Mouse (Mus musculus): ENCODE measurements around the gene Vmn1r194. TPM values are rescaled to one million over a fixed set of nuclear protein-coding genes. Genes with fewer than 3 reads are reported as not detected.
"Not testable (repeated sequence)": the region's sequence is repeated elsewhere in the genome, so short reads cannot be mapped to it uniquely, and the experiment has no call there.

Gene Vmn1r194
- polyA plus RNA-seq (2015; fragmentation: Nextera tagmentation; extraction: Ambion mirVana), result not detected in 2 replicates

DNA sequence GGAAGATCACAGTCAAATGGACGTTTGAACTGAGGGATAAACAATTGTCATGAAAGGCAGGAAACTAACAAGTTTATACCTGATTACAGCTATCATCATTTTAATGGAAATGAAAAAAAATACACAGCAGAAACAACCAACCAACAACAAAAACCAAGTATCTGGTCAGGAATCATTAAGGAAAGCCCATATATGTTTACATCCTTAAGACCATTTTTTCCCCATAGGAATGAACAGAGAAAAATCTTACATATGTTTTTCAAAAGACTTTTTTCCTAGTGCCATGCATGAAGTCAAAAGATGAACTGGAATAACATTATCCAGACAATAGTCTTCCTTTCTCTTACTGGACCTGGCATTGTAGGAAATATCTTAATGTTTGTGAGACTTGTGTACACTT, at the start of gene Vmn1r194:
Vmn1r194 (plus strand) TSS at position 301 of the 400 bp plus-strand sequence.
- Histone ChIP-seq H3K4me3 (no peak within 1 kb of the TSS), H3K9ac (no peak within 1 kb of the TSS), H3K27ac (no peak within 1 kb of the TSS), H3K27me3 (no peaks in the 10 kb centered on the region), H3K4me1 (no peaks in the 10 kb centered on the region), H3K9me3 (no peaks in the 10 kb centered on the region), H3K36me3 (no peaks in the 10 kb centered on the region), H3K4me2 (replicated peaks) (no peak within 1 kb of the TSS)
- 66% methylated on average over 1 of the region's 1 CpGs for WGBS
- ATAC-seq (ENCODE audit: low FRiP score, low read depth), result no peak

DNA sequence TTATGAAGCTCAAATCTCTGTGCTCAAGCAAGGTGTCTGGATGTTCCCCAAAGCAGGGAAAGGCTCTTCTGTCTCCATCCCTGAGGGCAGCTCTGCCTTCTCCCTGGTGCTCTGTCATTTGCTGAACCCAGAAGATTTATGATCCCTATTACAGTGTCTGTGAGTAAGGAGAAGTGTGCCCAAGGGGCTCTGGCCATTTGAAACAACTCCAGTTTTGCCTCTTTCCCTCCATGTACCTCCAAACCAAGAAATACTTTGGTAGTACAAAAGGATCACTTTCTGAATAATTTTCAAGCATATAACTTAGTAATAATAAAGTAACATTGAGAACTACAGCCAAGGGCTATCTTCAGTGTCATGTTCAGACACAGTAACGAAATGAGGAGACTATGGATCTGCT, 21.0 kb upstream of the Vmn1r194 start, which contains the start of gene Vmn1r193:
Vmn1r193 (minus strand) TSS at position 101 of the 400 bp plus-strand sequence.
- not testable (repeated sequence) for H3K36me3 ChIP-seq; ATAC-seq (ENCODE audit: low FRiP score, low read depth)
- WGBS, result 74% methylated on average over 1 of the region's 1 CpGs

DNA sequence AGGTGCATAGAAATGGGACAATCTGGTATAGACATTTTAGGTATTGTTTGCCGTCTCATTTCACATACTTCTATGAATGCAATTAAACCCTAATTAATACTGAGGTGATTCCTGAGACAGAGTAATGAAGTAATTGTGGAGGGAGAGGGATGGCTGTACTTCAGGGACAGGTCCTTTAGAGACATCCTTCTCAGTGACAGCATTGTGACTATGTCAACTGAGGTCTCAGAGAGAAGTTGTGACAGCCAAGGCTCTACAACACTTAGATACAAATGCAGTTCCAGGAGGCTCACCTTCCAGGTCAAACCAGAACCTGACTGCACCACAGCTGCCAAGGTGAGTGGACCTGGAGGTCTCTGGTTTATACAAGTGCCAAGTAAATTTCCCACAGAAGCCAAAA, 26.2 kb downstream of the Vmn1r194 start, which contains the start of gene Vmn1r195:
Vmn1r195 (plus strand) TSS at position 301 of the 400 bp plus-strand sequence.
- not testable (repeated sequence) for H3K36me3 ChIP-seq; H3K27me3 ChIP-seq; ATAC-seq (ENCODE audit: low FRiP score, low read depth); H3K9me3 ChIP-seq; H3K4me3 ChIP-seq; H3K4me1 ChIP-seq; H3K9ac ChIP-seq; H3K4me2 ChIP-seq (replicated peaks); H3K27ac ChIP-seq
- WGBS, result 81% methylated on average over 1 of the region's 1 CpGs

More for the DNA sequence above, 21.0 kb upstream of the Vmn1r194 start, which contains the start of gene Vmn1r193:
- H3K4me1 ChIP-seq; H3K9me3 ChIP-seq; H3K4me3 ChIP-seq; H3K27ac ChIP-seq; H3K9ac ChIP-seq; H3K27me3 ChIP-seq; H3K4me2 ChIP-seq (replicated peaks): not testable (repeated sequence)

DNA sequence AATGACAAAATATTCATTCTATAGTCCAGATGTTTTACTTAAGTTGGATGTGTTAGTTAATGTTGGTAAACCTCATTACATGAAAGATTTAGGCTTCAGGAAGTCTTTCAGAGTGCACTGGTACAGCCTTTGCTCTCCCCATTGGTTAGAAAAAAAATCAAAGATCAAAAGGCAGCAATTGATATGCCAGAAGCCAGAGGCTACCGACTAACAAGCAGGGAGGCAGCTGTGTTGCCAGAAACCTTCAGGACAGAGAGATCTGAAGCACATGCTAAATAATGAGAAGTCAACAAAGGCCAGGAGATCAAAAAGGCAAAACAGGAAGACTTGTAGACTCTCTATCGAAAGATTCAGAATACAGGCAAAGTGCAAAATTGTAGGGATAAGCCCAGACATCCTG, 27.7 kb downstream of the Vmn1r194 start:
- no peaks in the 10 kb centered on the region for H3K4me1 ChIP-seq
- 10% methylated on average over 2 of the region's 2 CpGs for WGBS
- H3K36me3 ChIP-seq, result no peaks in the 10 kb centered on the region
- no peak overlapping the region for H3K9ac ChIP-seq
- no peaks in the 10 kb centered on the region for H3K9me3 ChIP-seq
- no peak overlapping the region for H3K4me2 ChIP-seq (replicated peaks)
- no peak for ATAC-seq (ENCODE audit: low FRiP score, low read depth)
- no peak overlapping the region for H3K4me3 ChIP-seq
- no peak overlapping the region for H3K27ac ChIP-seq
- no peaks in the 10 kb centered on the region for H3K27me3 ChIP-seq

DNA sequence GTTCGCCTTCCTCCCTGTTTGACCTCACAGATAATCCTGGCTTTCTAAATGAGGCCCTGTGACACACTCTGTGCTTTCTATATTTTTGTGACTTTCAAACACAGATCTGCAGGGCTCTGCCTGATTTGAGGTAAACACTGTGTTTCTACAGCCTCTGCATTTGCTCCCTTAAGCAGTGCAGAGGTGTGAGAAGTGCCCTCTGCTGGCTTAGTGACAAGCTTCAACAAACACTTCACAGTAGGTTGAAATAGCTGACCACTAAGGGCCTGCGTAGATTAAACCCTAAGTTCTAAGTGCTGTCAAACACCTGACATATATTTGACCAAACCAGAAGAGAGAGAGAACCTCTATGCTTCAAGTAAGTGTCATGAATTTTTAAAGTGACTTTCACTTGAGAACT, 40.6 kb downstream of the Vmn1r194 start:
- Histone ChIP-seq H3K9me3 (no peaks in the 10 kb centered on the region), H3K4me1 (no peaks in the 10 kb centered on the region), H3K36me3 (no peaks in the 10 kb centered on the region), H3K4me2 (replicated peaks) (no peak overlapping the region), H3K27ac (no peak overlapping the region), H3K4me3 (no peak overlapping the region), H3K27me3 (no peaks in the 10 kb centered on the region), H3K9ac (no peak overlapping the region)
- no peak for ATAC-seq (ENCODE audit: low FRiP score, low read depth)
- WGBS, result 66% methylated on average over 2 of the region's 2 CpGs

DNA sequence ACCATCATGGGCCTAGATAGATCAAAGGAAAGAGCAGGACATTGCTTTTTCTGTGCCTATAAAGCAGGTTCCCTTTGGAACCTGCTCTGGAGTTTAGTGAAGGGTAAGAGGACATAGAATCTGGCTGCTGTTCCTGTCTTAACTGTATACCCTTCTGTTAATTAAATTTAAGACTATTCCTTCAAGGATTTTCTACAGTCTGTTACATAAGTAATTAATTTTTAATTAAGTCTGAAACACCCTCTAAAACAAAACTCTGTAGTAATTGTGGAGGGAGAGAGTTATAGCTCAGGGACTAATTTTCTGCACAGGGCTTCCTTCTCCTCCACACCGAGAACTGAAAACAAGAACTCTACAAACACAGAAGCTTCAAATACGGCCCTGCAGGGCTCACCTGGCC, 45.6 kb downstream of the Vmn1r194 start, which contains the start of gene Vmn1r196:
Vmn1r196 (plus strand) TSS at position 301 of the 400 bp plus-strand sequence.
- Histone ChIP-seq H3K9ac (no peak within 1 kb of the TSS), H3K4me3 (no peak within 1 kb of the TSS), H3K4me1 (no peaks in the 10 kb centered on the region), H3K9me3 (no peaks in the 10 kb centered on the region), H3K27me3 (no peaks in the 10 kb centered on the region), H3K27ac (no peak within 1 kb of the TSS), H3K36me3 (no peaks in the 10 kb centered on the region), H3K4me2 (replicated peaks) (no peak within 1 kb of the TSS)
- no peak for ATAC-seq (ENCODE audit: low FRiP score, low read depth)
- WGBS, result 60% methylated on average over 2 of the region's 2 CpGs

Small RNA genes lying within 50 kb of the gene (microRNA-seq; reads per million reads assigned to microRNA genes)
- gene Gm23282 (not detected), gene Gm25084 (not detected)

Other genes with a start within 250 kb of the Vmn1r194 start
- gene Prss16, start 234.5 kb upstream of the Vmn1r194 start, polyA plus RNA-seq (2015; fragmentation: Nextera tagmentation; extraction: Ambion mirVana), result 0.98 and 1.1 TPM in 2 replicates
- 8.8 and 11.8 TPM in 2 replicates for gene Hist1h2ah, start 208.6 kb upstream of the Vmn1r194 start, polyA plus RNA-seq (2015; fragmentation: Nextera tagmentation; extraction: Ambion mirVana)
- gene Hist1h2bk, start 208.3 kb upstream of the Vmn1r194 start, polyA plus RNA-seq (2015; fragmentation: Nextera tagmentation; extraction: Ambion mirVana), result 14.4 and 16.2 TPM in 2 replicates
- gene Hist1h4i, start 202.9 kb upstream of the Vmn1r194 start, polyA plus RNA-seq (2015; fragmentation: Nextera tagmentation; extraction: Ambion mirVana), result 25.3 and 27.8 TPM in 2 replicates
- 75.9 and 76.5 TPM in 2 replicates for gene Hist1h2ag, start 201.3 kb upstream of the Vmn1r194 start, polyA plus RNA-seq (2015; fragmentation: Nextera tagmentation; extraction: Ambion mirVana)
- gene Hist1h2bj, start 201.0 kb upstream of the Vmn1r194 start, polyA plus RNA-seq (2015; fragmentation: Nextera tagmentation; extraction: Ambion mirVana), result 17.9 TPM in 2 replicates
- not detected in 2 replicates for gene Vmn1r188, start 159.8 kb upstream of the Vmn1r194 start, polyA plus RNA-seq (2015; fragmentation: Nextera tagmentation; extraction: Ambion mirVana)
- not detected in 2 replicates for gene Vmn1r189, start 138.4 kb upstream of the Vmn1r194 start, polyA plus RNA-seq (2015; fragmentation: Nextera tagmentation; extraction: Ambion mirVana)
- not detected in 2 replicates for gene Vmn1r191, start 60.2 kb upstream of the Vmn1r194 start, polyA plus RNA-seq (2015; fragmentation: Nextera tagmentation; extraction: Ambion mirVana)
- not detected in 2 replicates for gene Vmn1r192, start 53.1 kb upstream of the Vmn1r194 start, polyA plus RNA-seq (2015; fragmentation: Nextera tagmentation; extraction: Ambion mirVana)
- not detected in 2 replicates for gene Vmn1r193, start 21.1 kb upstream of the Vmn1r194 start, polyA plus RNA-seq (2015; fragmentation: Nextera tagmentation; extraction: Ambion mirVana)
- gene Vmn1r195, start 26.3 kb downstream of the Vmn1r194 start, polyA plus RNA-seq (2015; fragmentation: Nextera tagmentation; extraction: Ambion mirVana), result not detected in 2 replicates
- gene Vmn1r196, start 45.7 kb downstream of the Vmn1r194 start, polyA plus RNA-seq (2015; fragmentation: Nextera tagmentation; extraction: Ambion mirVana), result not detected in 2 replicates
- gene Vmn1r197, start 80.4 kb downstream of the Vmn1r194 start, polyA plus RNA-seq (2015; fragmentation: Nextera tagmentation; extraction: Ambion mirVana), result not detected in 2 replicates
- not detected in 2 replicates for gene Vmn1r198, start 106.1 kb downstream of the Vmn1r194 start, polyA plus RNA-seq (2015; fragmentation: Nextera tagmentation; extraction: Ambion mirVana)
- not detected in 2 replicates for gene Vmn1r199, start 135.6 kb downstream of the Vmn1r194 start, polyA plus RNA-seq (2015; fragmentation: Nextera tagmentation; extraction: Ambion mirVana)
- gene Vmn1r200, start 146.2 kb downstream of the Vmn1r194 start, polyA plus RNA-seq (2015; fragmentation: Nextera tagmentation; extraction: Ambion mirVana), result not detected in 2 replicates
- gene Vmn1r201, start 227.7 kb downstream of the Vmn1r194 start, polyA plus RNA-seq (2015; fragmentation: Nextera tagmentation; extraction: Ambion mirVana), result not detected in 2 replicates